Mouse (Mus musculus) cerebellum, postnatal 4 days (tissue): ENCODE data around the gene Klhl12.
"Not testable (repeated sequence)": the region's sequence is repeated elsewhere in the genome, so short reads cannot be mapped to it uniquely, and the experiment has no call there.

Experiments used
- DNase-seq, 2 experiments: peaks; one replicate each; pipeline ENCODE4 v3.0.0; 2022; ENCODE audit warnings: low spot score in 2 of 2, mixed read lengths in 1 of 2

Gene Klhl12

DNA sequence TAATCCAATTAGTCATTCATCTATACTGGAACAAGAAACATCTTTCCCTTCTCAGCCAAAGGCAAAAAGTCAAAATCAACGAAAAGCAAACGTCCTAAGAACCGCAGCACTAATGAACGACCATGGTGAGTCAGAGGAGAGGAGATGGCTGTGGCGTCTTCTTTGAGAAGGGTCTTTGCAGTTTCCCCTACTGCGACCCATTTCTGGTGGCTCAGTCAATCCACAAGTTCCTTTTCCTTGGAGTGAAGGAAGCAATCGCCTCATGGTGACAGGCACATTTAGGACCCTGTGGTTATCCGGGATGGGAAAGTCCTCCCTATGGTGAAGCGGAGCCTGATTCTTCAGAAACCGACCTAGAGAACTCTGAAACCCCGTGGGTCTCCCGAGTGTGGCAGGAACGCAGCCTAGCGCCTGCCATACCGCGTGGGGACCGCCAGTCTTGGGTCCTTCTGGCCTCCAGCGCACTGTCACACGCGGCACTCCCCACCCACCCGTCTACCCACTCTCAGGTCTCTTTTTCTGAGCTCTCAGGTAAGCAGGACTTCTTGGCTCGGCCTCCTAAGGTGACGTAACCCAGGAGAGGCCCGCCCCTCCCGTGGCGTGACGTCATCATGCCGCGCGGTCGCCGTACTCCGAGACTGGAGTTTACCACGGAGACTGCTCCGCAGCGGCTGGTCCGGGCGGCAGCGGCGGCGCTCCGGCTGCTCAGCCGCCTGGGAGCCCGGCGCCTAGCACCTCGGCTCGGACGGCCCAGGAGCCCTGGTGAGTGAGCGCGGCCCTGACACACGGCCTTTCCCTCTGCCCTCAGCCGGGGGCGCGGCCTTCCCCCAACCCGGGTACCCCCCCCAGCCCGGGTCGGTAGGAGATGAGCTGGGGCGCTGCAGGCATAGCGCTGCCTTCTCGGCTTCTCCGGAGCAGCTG lies at the start of gene Klhl12:
Klhl12 (plus strand) TSS at position 628 of the 921 bp plus-strand sequence.
- DNase-seq, result peak; percentile 94 to 96

DNA sequence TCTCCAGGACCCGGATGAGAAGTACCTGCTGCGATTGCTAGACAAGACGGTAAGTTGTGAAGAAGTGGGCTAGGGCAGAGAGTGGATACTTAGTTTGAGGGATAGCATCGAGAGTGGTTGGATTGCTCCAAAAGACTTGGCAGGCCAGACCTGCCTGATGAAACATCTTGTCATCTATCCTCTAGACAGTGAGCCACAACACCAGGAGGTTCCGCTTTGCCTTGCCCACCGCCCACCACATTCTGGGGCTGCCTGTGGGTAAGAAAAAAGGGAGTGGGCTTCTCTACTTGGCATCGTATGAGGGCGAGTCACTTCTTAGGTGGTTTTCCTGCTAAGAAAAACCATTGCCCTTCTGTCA lies 48.9 kb upstream of the Klhl12 start:
- no peak for DNase-seq

DNA sequence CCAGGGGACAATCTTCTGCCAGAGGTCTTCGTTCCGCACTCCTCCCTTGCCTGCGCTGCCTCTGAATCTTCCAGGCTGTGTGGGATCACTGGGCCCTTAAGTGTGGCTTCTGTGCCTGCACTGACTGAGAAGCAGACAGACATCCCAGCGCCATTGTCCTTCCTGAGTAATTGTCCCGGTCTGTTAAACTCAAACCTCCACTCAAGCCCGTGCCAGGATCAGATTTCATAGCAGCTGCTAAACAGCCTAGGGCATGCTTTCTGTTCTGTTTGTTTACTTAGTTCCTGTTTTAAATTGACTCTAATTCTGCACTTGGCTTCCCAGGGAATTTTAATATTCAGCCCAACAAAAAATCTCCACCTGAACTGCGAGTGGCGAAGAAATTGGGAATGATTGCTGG lies 47.3 kb upstream of the Klhl12 start:
- DNase-seq, result no peak

DNA sequence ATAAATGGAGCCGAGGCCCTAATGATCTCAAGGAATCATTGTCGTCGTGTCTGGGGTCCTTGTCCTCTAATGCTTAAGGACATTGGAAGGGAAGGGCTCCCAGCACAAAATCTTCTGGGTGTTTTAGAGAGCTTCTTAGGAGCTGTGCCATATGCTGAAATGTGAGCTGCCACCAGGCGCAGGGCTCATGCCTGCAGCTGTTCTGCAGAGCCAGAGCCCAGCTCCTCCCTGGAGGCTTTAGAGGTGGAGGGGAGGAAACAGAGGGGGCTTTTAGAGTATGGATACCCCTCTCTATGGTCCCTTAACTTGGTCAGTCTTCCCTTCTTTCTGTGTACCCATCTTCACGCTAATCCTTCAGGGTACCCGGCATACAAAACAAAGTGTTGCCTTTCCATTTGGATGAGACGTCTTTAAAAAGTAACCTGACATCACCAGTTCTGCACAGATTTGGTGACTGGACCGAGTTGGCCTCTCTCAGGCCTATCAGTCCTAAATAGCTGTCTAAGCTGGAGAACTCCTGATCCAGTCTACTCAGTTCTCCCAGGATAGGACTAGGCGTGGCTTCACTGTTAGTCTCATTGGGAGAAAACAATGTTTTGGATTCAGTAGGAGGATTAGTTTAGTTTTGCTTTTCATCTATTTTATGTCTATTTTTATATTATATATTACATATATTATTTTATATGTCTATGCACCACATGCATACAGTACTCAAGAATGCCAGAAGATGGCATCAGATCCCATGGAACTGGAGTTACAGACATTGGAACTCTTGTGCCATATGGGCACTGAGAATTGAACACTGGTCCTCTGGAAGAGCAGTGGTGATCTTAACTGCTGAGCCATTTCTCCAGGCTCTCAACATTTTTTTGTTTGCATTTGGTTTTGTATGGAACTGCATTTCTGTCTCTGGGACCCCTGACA lies 43.4 kb upstream of the Klhl12 start:
- no peak for DNase-seq

DNA sequence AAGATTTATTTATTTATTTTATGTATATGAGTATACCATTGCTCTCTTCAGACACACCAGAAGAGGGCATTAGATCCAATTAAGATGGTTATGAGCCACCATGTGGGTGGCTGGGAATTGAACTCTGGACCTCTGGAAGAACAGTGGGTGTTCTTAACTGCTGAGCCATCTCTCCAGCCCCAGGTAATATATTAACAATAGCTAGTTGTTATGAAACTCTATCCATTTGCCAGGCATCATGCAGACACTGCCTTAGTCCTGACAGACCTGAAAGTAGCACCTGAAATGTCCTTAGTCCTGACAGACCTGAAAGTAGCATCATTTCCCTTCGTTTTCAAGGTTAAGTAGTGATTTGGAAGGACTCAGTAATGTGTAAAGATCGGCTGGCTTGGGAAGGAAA lies 41.3 kb upstream of the Klhl12 start:
- no peak for DNase-seq

DNA sequence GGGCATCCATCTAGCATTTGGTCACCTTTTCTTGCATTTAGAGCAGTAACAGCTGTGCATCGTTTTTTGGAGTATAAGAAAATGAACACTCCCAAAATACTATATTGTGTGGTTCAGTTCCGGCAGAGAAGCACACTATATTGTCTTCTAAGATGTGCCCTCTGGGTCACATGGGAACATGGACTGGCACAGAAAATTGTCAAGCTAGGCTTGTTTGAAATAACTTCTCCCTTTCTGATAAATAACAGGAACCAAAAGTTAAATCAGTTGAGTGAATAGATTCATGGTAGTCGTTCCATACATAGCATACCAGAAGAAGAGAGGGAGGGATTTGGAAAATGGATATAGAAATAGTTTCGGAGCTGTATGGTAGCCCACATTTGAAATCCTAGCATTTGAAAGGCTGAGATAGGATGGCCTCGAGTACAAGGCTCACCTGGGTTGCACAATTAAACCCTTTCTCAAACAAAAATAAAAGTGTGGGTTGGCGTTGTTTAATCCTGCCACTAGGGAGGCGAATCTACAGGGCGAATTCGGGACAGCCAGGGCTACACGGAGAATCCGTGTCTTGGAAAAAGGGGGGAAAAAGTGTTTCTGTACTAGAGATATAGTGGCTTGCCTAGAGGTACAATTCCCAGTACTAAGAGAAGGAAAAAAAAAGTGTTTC lies 40.7 kb upstream of the Klhl12 start:
- no peak for DNase-seq

DNA sequence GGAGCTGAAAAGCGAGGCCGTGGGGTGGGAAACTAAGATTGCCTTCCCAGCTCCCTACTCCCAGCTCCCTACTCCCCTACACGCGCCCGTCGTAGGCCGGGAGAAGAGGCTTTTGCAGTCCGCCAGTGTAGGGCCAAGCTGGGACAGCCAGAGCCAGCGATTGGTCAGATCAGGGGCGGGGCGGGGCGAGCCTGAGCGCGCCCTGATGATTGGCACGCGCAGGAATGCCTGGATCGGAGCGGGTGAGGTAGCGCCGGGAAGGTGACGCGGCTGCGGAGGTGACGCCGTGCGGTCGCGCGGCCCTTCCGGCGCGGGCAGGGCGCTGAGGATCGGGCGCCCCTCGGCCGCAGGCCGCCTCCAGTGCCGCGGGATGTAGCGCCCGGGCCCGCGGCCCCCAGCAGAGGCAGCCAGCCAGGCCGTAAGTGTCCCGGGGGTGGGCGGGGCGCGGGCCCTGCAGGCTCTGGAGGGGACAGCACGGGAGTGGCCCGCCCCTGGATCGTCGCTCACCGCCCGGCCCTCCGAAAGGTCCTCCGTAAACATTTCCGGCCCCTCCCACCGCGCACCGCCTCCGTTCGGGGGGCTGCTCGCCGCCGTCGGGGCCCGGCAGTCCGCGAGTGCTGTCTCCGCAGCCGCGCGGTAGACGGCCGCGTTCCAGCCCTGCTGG lies 40.0 kb upstream of the Klhl12 start, which contains the start of gene Adipor1:
Adipor1 (plus strand) TSS at position 211 of the 664 bp plus-strand sequence.
- peak; percentile 95 to 97 for DNase-seq

DNA sequence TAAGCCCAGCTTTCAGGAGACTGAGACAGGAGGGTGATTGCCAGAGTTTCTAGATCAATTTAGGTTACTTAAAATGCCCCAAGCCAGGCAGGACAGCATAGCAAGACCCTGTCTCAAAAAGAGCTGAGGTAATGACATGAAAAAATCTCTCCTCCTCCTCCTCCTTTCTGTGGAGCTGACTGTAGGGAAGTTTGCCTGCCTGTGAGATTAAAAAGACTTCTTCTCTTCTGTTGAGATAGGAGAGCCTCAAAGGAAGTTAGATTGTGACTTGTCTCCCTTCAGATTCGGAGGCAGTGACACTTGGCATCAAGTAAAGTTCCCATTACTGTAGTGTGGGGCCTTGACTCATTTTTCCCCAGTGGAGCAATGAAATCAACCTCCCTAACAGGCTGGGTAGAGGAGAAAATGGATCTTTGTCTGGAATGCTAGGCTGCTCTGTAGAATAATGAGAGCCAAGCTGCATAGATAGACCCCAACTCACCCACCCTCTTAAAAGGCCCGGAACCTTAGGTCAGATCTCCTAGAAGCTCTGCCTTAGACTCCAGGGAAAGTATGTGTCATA lies 36.8 kb upstream of the Klhl12 start:
- no peak for DNase-seq

DNA sequence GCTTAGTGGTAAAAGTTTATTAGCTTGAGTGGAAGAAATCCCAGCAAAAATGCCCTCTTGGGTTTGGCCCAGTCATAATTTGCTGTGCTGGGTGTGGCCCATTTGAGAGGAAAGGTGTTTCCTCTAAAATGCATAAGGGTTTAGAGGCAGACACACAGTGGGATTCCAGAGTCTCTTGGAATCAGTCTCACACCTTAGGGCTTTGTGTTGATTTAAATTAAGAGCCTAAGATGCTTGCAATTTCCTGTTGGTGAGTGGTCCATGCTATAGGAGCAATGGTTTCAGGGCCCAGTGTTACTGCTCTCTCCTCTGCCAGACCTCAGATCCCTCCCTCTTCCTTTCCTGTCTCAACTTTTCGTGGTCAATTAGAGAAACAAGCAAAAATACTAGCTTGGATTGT lies 36.2 kb upstream of the Klhl12 start:
- no peak for DNase-seq

DNA sequence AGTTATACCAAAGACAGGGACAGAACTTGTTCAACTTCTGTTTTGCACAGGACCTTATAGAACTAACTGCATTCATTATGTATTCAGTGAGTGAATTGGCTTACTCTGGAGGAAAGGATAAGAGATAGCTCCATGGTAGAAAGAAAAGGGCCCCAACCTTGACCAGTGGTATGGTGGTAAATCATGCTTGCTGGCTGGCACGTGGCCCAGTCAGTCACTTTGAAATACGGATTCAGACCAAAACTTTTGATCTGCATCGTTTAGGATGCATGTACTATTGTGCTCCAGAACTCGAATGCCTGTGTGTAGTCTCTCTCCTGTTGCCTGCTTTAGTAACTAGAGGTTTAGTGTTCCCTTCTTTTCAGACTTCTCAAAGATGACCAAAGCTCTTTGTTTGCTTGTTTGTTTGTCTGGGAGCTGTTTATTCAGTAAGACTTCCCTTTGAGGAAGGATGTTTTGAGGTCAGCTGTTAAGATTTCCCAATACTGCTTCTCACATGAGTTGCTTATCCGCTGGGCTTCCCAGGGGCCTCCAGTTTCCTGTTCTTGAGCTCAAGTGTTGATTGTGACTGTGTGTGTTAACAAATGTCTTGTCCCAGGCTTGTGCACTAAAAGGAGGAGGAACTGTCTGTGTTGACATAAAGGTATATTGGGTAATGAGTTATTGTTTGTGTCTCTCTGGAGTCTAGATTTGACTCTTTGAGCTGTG lies 35.4 kb upstream of the Klhl12 start:
- no peak for DNase-seq

DNA sequence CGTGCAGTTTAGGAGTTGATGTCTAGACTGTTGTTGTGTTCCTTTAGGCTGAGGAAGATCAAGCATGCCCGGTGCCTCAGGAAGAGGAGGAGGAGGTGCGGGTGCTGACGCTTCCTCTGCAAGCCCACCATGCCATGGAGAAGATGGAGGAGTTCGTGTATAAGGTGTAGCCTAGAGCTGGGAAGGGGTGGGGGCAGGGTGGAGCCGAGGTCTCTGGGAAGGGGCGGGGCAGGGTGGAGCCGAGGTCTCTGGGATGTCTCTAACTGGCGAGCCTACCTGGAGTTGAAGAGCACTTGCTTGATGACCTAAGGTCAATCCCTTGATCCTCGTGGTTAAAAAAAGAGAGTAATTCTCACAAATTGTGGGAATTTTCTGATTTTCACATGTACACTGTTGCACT lies 31.4 kb upstream of the Klhl12 start:
- no peak for DNase-seq

DNA sequence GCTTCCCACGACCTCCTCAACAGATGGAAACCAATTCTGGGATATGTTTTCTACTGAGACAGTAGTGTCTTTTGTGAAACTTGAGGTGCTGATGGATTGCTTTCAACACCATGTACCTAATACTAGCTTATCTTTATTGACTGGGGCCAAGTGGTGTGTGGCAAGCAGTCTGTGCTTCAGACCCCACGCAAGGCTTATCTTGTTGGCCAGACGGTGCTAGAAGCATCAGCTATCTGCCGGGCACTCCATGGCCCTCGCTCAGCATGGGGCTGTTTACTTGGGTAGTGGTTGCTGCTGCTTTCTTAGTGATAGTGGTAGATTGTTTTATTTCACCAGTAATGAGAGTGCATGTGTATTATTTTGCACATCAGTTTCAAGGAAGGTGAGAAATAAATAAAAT lies 29.0 kb upstream of the Klhl12 start:
- DNase-seq, result no peak

DNA sequence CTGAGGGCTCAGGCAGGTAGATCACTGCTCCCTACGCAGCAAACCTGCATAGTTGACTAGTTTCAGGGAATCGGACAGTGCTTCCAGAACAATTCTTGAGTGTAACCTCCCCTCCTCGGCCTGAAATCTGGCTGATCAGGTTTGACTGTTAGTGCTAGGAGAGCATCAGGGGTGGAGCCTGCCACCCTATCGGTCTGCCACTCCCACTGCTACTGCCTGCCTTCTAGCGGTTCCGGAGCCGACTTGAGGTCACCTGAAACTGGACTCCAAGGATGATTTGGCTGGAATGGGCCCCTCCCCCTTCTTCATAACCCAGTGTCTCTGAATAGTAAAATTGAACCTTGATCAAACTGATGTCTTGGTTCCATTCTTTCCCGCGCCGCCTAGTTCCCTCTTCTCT lies 22.3 kb upstream of the Klhl12 start:
- no peak for DNase-seq

DNA sequence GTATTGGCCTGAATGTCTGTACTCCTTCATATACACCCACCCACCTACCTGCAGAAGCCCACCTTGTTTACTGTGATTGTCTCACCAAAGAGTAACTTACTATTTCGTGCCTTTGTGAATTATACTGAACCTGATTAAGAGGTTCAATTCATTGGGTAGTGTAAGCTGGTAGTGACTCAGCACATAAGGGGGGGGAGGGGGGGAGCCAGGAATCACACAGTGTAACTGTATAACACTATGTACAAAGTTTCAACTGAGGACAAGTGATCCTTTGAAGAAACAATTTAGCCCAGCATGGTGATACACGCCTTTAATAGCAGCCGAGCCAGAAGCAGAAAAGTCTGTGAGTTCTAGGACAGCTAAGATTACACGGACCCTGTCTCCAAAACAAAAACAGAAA lies 21.9 kb upstream of the Klhl12 start:
- no peak for DNase-seq

DNA sequence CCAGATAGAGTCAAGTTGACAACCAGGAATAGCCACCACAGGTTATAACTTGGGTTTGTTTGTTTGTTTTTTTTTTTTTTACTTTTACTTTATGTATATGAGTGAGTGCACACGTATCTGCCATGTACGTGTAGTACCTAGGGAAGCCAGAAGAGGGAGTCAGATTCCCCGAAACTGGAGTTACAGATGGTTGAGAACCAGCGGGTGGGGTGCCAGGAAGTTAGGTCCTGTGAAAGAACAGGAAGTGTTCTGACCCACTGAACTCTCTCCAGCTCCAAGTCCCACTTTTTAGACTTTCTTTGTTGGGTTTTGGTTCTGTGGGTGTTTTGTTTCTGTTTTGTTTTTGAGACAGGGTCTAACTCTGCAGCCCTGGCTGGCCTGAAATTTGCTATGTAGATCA lies 19.9 kb upstream of the Klhl12 start:
- no peak for DNase-seq

DNA sequence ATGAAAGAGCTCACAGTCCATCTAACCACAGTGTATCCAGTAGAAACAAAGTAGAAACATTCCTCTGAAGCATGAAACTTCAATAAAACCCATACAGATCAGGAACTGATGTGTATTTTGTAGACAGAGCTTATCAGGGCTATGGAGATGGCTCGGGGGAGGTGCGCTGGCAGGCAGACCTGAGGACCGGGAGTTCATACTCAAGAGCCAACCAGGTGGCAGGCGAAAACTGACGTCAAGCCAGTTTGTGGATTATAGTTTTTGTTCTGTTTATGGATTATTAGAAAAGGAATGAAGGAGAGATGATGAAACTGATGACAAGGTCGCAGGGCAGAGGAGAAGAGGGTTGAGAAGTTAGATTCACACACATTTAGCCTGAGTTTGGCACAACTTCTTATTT lies 14.9 kb upstream of the Klhl12 start:
- DNase-seq, result no peak

DNA sequence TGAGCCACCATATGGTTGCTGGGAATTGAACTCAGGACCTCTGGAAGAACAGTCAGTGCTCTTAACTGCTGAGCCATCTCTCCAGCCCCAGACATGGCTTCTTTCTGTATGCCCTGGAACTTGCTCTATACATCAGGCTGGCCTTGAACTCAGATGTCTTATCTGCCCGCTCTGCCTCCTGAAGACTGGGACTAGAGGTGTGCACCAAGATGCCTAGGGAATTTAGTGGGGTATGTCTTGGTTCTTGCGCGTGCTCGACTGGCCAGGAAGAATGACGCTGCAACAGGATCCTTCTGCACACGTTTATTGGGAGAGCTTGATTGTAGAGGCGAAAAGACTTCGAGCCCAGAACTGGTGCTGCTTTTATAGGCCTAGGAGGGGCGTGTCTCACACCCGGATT lies 13.6 kb upstream of the Klhl12 start:
- not testable (repeated sequence) for DNase-seq

DNA sequence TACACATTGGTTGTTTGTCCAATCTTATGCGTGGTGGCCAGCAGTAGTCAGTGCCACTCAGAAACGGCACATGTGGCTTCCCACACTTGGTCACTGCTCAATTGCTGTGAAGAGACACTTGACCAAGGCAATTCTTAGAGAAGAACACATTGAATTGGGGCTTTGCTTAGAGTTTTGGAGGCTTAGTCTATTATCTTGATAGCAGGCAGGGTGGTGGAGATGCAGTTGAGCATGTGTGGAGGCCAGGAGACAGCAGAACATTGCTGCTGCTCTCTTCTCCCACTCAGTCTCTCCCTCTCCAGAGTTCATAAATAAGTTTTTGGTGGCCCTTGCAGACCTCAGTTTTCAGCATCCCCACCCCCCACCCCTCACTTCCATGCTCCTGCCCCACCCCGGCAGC lies 12.9 kb upstream of the Klhl12 start:
- DNase-seq, result no peak

DNA sequence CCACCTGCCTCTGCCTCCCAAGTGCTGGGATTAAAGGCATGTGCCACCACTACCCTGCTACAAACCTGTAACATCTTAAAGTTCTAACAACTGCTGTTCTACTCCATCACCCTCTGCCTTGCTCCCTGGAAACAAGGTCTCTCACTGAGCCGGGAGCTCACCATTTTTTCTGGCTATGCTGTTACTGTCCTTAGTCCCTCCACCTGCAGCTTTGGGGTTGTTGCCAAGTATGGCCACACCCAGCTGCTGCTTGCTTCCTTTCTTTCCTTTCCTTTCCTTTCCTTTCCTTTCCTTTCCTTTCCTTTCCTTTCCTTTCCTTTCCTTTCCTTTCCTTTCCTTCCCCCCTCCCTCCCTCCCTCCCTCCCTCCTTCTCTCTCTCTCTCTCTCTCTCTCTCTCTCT lies 12.0 kb upstream of the Klhl12 start:
- DNase-seq, result not testable (repeated sequence)

DNA sequence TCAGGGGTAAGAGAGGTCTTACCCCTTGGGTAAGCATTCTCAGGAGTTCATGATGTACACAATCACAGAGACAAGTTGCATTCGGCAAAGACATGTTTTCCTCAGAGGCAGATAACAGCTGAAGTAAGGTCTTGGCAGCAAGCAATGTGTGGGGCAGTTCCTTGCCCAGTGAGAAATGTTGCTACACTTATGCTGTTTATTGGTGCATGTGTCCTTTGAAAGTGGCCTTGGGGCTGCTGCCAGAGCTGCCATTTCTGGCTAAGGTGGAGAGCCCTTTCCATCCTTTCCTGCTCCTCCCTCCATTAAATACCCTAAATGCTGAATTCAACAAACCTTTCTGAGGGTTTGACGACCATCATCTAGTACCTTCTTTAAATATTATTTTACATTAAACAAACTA lies 9.9 kb upstream of the Klhl12 start:
- DNase-seq, result no peak

DNA sequence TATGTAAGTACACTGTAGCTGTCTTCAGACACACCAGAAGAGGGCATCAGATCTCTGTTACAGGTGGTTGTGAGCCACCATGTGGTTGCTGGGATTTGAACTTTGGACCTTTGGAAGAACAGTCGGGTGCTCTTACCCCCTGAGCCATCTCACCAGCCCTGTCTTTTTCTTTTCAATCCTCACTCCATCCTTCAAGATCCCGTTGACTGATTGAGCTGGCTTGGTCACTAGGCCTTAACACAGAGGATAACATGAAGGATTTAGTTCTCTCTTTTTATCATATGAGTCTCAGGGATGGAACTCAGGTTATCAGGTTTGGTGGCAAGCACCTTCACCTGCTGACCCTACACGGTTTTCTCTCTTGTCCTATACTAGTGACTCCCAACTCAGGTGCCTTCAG lies 6.8 kb upstream of the Klhl12 start:
- DNase-seq, result not testable (repeated sequence)
